Comparison of ENCODE assay signal across 13 mouse cellular contexts in the genomic region with DNA sequence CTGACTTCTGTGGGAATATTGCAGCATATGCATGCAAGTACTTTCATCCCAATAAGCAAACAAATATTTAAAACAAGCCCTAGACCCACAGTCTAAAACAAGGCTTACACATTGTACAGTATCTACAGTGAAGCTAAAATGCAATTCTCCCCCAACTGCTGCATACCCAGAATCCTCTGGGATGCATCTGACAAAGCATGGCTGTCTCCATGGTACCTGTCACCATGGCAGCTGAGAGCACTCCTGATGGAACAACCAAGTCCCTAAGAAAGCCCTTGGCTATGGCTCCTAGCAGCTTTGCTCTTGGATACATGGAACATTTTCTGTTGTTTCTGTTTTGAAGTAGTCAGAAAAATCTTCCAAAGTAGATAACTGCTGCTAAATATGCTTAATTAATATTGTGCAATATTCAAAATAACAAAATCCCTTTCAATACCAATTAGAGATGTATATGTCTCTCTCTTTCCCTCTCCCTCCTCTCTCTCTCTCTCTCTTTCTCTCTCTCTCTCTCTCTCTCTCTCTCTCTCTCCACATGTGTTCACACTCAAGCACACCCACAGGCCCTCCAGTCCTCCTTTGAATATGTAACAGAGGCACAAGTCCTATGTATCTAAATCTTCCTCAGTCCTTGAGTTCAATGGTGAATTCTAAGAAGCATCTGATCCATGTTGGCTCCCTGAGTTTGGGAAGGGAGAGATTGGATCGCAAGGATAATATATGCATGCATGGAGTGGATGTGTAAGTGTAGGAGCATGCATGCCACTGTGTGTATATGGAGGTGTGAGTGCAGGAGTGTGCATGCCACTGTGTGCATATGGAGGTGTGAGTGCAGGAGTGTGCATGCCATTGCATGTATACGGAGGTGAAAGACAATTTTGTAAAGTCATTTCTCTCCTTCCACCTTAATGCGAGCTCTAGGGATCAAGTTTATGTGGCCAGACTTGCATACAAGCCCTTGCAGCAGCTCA.
DNase-seq lines count a peak whose midpoint lies in the region; ATAC-seq lines count a peak whose summit lies in the region.
"Had no signal": no experiment of that assay in that cellular context is flagged by ENCODE, and none has a peak within 500 bp of the region (broad histone marks: within the 10 kb centered on the region; RNA-seq: fewer than 3 reads in every experiment).

No protein-coding gene starts in this region.

- no peaks in the 10 kb centered on the region for H3K27me3 ChIP-seq in megakaryocyte, embryonic 14.5 days (replicated peaks)
- no peaks in the 10 kb centered on the region for H3K27me3 ChIP-seq in hindbrain, embryonic 11.5 days (ENCODE audit: control insufficient read depth, insufficient read depth, low read length)
- H3K27me3 ChIP-seq: CH12.LX; embryonic facial prominence, embryonic 13.5 days; liver, embryonic 15.5 days had no signal

- no peak overlapping the region for H3K9ac ChIP-seq in hindbrain, embryonic 11.5 days (ENCODE audit: low read depth, low read length)
- H3K9ac ChIP-seq: embryonic facial prominence, embryonic 13.5 days; liver, embryonic 15.5 days had no signal

- H3K36me3 ChIP-seq in megakaryocyte, embryonic 14.5 days (replicated peaks; ENCODE audit: low read length), result no peaks in the 10 kb centered on the region
- no peaks in the 10 kb centered on the region for H3K36me3 ChIP-seq in hindbrain, embryonic 11.5 days (ENCODE audit: control insufficient read depth, insufficient read depth, low read length)
- H3K36me3 ChIP-seq: embryonic facial prominence, embryonic 13.5 days; liver, embryonic 15.5 days had no signal

- no peak for ATAC-seq in megakaryocyte, adult 5-6 weeks (ENCODE audit: poor library complexity, severe bottlenecking)
- ATAC-seq in hindbrain, embryonic 11.5 days (ENCODE audit: low FRiP score), result peak; percentile 70; the same call in 1 of the 2 replicates
- no peak for ATAC-seq in activated CD4-positive, CD25-positive, alpha-beta regulatory T cell, adult 4 months

- H3K4me1 ChIP-seq in megakaryocyte, embryonic 14.5 days, result no peaks in the 10 kb centered on the region
- no peaks in the 10 kb centered on the region for H3K4me1 ChIP-seq in hindbrain, embryonic 11.5 days (replicated peaks; ENCODE audit: control insufficient read depth, insufficient read depth, low read length)
- H3K4me1 ChIP-seq: embryonic facial prominence, embryonic 13.5 days; liver, embryonic 15.5 days had no signal

- H3K9me3 ChIP-seq in megakaryocyte, embryonic 14.5 days, result peaks cover 17% of the 10 kb centered on the region
- no peaks in the 10 kb centered on the region for H3K9me3 ChIP-seq in hindbrain, embryonic 11.5 days (ENCODE audit: control insufficient read depth, low read length)
- H3K9me3 ChIP-seq: embryonic facial prominence, embryonic 13.5 days; liver, embryonic 15.5 days had no signal

- H3K4me3 ChIP-seq in megakaryocyte, embryonic 14.5 days (replicated peaks), result peak overlapping the region; percentile 50
- no peak overlapping the region for H3K4me3 ChIP-seq in hindbrain, embryonic 11.5 days (ENCODE audit: low read depth, low read length)
- H3K4me3 ChIP-seq: embryonic facial prominence, embryonic 13.5 days; heart, adult 2 months; liver, embryonic 15.5 days had no signal

- no peak overlapping the region for H3K27ac ChIP-seq in hindbrain, embryonic 11.5 days (ENCODE audit: low read depth, low read length)
- H3K27ac ChIP-seq: embryonic facial prominence, embryonic 13.5 days; heart, adult 2 months; kidney, postnatal 0 days; liver, embryonic 15.5 days had no signal

- WGBS in hindbrain, embryonic 11.5 days, result 87% methylated on average over 3 of the region's 3 CpGs

- peak; percentile 73 for DNase-seq in hindbrain, embryonic 11.5 days (ENCODE audit: low spot score)
- peak; percentile 24 to 43 for DNase-seq in left cerebral cortex, postnatal 36 days (ENCODE audit: low spot score in 2 of 2)
- DNase-seq in right cerebral cortex, postnatal 14 days, result peak; percentile 66
- no peak for DNase-seq in gastrocnemius, postnatal 14 days
- no peak for DNase-seq in cerebellum, adult 11 months
- DNase-seq: heart, adult 2 months had no signal

- intact Hi-C loops in left cerebral cortex, postnatal 36 days (cut with DNase I), result no loop called here
- intact Hi-C loops in gastrocnemius, postnatal 14 days (cut with DNase I; ENCODE audit: low total_unique reads), result no loop called here

- no peak overlapping the region for H3K4me2 ChIP-seq in hindbrain, embryonic 11.5 days (replicated peaks; ENCODE audit: low read depth, low read length)
- H3K4me2 ChIP-seq: embryonic facial prominence, embryonic 13.5 days; liver, embryonic 15.5 days had no signal

Comparison
In these comparisons a context has a peak if more than half of its experiments do, and no peak if none do; other contexts are left out.
1. DNase-seq: peak in hindbrain, embryonic 11.5 days (single experiment), left cerebral cortex, postnatal 36 days (2 of 2) and right cerebral cortex, postnatal 14 days (single experiment); none in gastrocnemius, postnatal 14 days (single experiment) and cerebellum, adult 11 months (single experiment).